Mouse (Mus musculus) midbrain, postnatal 0 days (tissue): ENCODE results near the gene Igfbp1. TPM values are rescaled to one million over a fixed set of nuclear protein-coding genes. Genes with fewer than 3 reads are reported as not detected.

ENCODE experiments used
- ATAC-seq: fragments of 200-750 bp; cut with Nextera tagmentation; 2 replicates; pipeline ENCODE4 v1.8.0; 2017; ENCODE audit warnings: moderate number of reproducible peaks, mild to moderate bottlenecking, moderate TSS enrichment, moderate library complexity; ENCODE audit not compliant: low FRiP score
- DNase-seq: peaks from one replicate; pipeline ENCODE4 v3.0.0-alpha.2; 2015; ENCODE audit warnings: low spot score
- H3K27ac ChIP-seq: fragments of 300-500 bp; sonication (generic); 2 replicates; pipeline ENCODE4 v1.5.1; 2014; ENCODE audit warnings: low read depth, mild to moderate bottlenecking, low read length, mixed read lengths
- H3K27me3 ChIP-seq: fragments of 300-500 bp; sonication (generic); 2 replicates; pipeline ENCODE4 v1.6.1; 2014; ENCODE audit warnings: low read length, control low read depth, mixed read lengths; ENCODE audit not compliant: insufficient read depth
- H3K36me3 ChIP-seq: fragments of 300-500 bp; sonication (generic); 2 replicates; pipeline ENCODE4 v1.6.1; 2014; ENCODE audit warnings: low read length, control low read depth, mixed read lengths; ENCODE audit not compliant: insufficient read depth
- H3K4me1 ChIP-seq: fragments of 300-500 bp; sonication (generic); 2 replicates; pipeline ENCODE4 v1.6.1; 2014; ENCODE audit warnings: mild to moderate bottlenecking, control low read depth, antibody characterized with exemption, low read length, mixed read lengths; ENCODE audit not compliant: insufficient read depth
- H3K4me2 ChIP-seq: fragments of 300-500 bp; sonication (generic); 2 replicates; pipeline ENCODE4 v1.6.1; 2014; ENCODE audit warnings: low read depth, mild to moderate bottlenecking, low read length, mixed read lengths; ENCODE audit not compliant: poor library complexity, severe bottlenecking
- H3K4me3 ChIP-seq: fragments of 300-500 bp; sonication (generic); 2 replicates; pipeline ENCODE4 v1.5.1; 2014; ENCODE audit warnings: low read depth, mild to moderate bottlenecking, low read length, moderate library complexity
- H3K9ac ChIP-seq: fragments of 300-500 bp; sonication (generic); replicated peaks from 2 replicates; pipeline ENCODE4 v1.6.1; 2014; ENCODE audit warnings: mild to moderate bottlenecking, low read length, moderate library complexity, mixed read lengths; ENCODE audit not compliant: poor library complexity, severe bottlenecking
- H3K9me3 ChIP-seq: fragments of 300-500 bp; sonication (generic); 2 replicates; pipeline ENCODE4 v1.6.1; 2016; ENCODE audit warnings: low read length, control low read depth
- CTCF ChIP-seq: IDR thresholded peaks from 2 replicates; pipeline ENCODE4 v1.5.1; 2016; ENCODE audit warnings: antibody characterized with exemption, mild to moderate bottlenecking
- WGBS: fragments of 180-500 bp; shearing (Covaris S2); extraction: QIAGEN DNeasy Blood & Tissue Kit; methylation state at CpG from one replicate; pipeline ENCODE4 v1.1.7; 2014; 5-methylcytosine and 5-hydroxymethylcytosine counted together
- polyA plus RNA-seq: library from polyadenylated mRNA; unstranded; fragments of >200 nt; fragmentation: Nextera tagmentation; extraction: Ambion mirVana; gene quantifications from 2 replicates; pipeline ENCODE4 v1.2.1, GENCODE M21; 2015
- total RNA-seq: library from RNA; depleted of rRNA; stranded (reverse); fragments of >200 nt; gene quantifications from 2 replicates; pipeline ENCODE4 v1.2.3, GENCODE M21; 2014

Gene Igfbp1
- total and polyA plus RNA-seq, 2 experiments from 2014 or later: not detected

GRCm38 (mm10) chr11:7236751-7237150 lies 39.2 kb downstream of the Igfbp1 start:
- no peaks in the 10 kb centered on the region for H3K9me3 ChIP-seq
- no peak for TF ChIP-seq CTCF
- no peak overlapping the region for H3K9ac ChIP-seq
- H3K36me3 ChIP-seq: no peaks in the 10 kb centered on the region
- no peaks in the 10 kb centered on the region for H3K4me1 ChIP-seq
- no peak overlapping the region for H3K27ac ChIP-seq
- H3K4me2 ChIP-seq: no peak overlapping the region
- no peaks in the 10 kb centered on the region for H3K27me3 ChIP-seq
- DNase-seq: no peak
- 100% methylated on average over 2 of the region's 2 CpGs for WGBS
- H3K4me3 ChIP-seq: no peak overlapping the region
- no peak for ATAC-seq

DNA sequence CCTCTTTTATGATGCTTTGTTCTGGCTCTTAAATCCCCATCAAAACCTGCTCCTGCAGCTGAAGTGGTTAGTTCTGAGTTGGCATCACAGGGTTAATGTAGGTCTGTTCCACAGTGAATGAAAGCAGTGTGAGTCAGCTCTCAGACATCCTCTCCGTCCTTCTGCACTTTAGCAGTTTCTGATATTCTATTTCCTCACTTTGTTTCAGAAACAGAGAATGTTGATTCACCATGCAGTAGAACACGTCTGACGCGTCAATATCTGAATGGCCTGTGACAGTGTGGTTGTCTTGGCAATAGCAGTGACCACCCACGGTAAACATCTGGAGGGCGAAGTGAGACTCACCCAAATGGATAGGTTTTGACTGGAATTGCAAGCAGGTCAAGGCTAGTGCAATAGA lies 40.1 kb downstream of the Igfbp1 start:
- Histone ChIP-seq H3K4me2 (no peak overlapping the region), H3K4me1 (no peaks in the 10 kb centered on the region), H3K9me3 (no peaks in the 10 kb centered on the region), H3K27ac (no peak overlapping the region), H3K4me3 (no peak overlapping the region), H3K27me3 (no peaks in the 10 kb centered on the region), H3K9ac (no peak overlapping the region), H3K36me3 (no peaks in the 10 kb centered on the region)
- no peak for ATAC-seq
- no peak for TF ChIP-seq CTCF
- 70% methylated on average over 6 of the region's 6 CpGs for WGBS
- DNase-seq: no peak

- H3K9ac ChIP-seq: no peak overlapping the region
- no peak overlapping the region for H3K4me3 ChIP-seq
- no peaks in the 10 kb centered on the region for H3K4me1 ChIP-seq
- ATAC-seq: no peak
- no peak overlapping the region for H3K4me2 ChIP-seq
- no peaks in the 10 kb centered on the region for H3K9me3 ChIP-seq
- no peak overlapping the region for H3K27ac ChIP-seq
- no peaks in the 10 kb centered on the region for H3K36me3 ChIP-seq
- WGBS: 93% methylated on average over 6 of the region's 6 CpGs
- no peak for TF ChIP-seq CTCF
- DNase-seq: no peak
- H3K27me3 ChIP-seq: no peaks in the 10 kb centered on the region
Measured at GRCm38 (mm10) chr11:7238546-7238945, 41.0 kb downstream of the Igfbp1 start.

DNA sequence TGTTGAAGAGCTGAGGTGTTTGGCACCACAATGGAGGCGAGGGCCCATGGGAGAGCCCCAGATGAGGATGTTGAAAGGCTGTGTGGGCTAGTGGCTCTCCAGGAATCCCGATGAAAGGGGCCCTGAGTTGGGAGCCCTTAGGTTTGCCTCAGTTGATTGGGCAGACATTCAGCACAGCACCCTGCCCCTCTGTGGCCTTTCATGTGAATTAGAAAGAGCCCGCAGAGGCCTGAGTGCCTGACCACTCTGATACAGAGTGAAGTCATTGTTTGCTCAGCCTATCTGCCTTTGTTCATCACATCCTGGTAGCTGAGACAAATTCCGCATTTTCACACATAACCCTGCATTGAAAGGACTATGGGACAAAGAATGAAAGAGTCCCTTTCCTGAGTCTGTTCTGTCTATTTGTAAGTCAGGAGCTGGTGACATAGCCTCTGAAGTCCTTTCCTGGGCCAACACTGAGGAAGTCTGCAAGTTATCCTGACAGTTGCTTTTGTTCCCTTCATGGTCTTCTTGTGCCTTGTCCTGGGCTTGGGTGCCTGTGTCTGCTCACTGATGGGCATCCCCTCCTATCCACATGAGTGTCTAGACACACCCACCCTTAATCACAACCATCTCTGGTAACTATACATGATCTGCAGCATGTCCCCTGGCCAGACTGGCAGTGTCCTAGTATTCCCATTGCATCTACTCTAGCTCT lies 41.6 kb downstream of the Igfbp1 start:
- 69% methylated on average over 4 of the region's 4 CpGs for WGBS
- no peak for ATAC-seq

DNA sequence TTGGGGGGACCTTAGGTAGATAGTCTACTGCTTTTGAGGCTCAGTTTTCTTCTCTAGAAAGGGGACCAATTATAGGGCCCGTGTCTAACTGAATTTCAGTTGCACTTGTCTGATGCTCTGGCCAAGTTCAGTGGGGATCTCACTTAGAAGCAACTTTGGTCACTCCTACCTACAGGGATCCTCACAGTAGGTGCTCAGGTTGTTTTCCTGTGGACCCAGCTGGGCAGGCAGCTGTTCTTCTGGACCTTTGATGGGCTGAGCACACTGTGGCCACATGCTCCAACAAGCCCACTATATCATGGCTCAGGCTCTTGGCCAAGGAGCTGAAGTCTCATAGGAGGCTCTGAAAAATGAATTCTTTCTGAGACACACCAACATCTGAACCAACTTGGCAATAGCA lies 47.2 kb downstream of the Igfbp1 start:
- WGBS: 65% methylated on average over 1 of the region's 1 CpGs
- H3K4me1 ChIP-seq: no peaks in the 10 kb centered on the region
- H3K4me2 ChIP-seq: no peak overlapping the region
- no peak for TF ChIP-seq CTCF
- no peak for ATAC-seq
- no peak overlapping the region for H3K9ac ChIP-seq
- no peak overlapping the region for H3K4me3 ChIP-seq
- H3K36me3 ChIP-seq: no peaks in the 10 kb centered on the region
- H3K27ac ChIP-seq: no peak overlapping the region
- no peak for DNase-seq
- no peaks in the 10 kb centered on the region for H3K27me3 ChIP-seq
- no peaks in the 10 kb centered on the region for H3K9me3 ChIP-seq

More for the DNA sequence above, 41.6 kb downstream of the Igfbp1 start:
- Histone ChIP-seq H3K4me3 (no peak overlapping the region), H3K4me2 (no peak overlapping the region), H3K27me3 (no peaks in the 10 kb centered on the region), H3K36me3 (no peaks in the 10 kb centered on the region), H3K4me1 (no peaks in the 10 kb centered on the region), H3K9ac (no peak overlapping the region), H3K27ac (no peak overlapping the region), H3K9me3 (no peaks in the 10 kb centered on the region)
- DNase-seq: no peak
- TF ChIP-seq CTCF: no peak

GRCm38 (mm10) chr11:7250415-7250814 lies 52.8 kb downstream of the Igfbp1 start:
- H3K27me3 ChIP-seq: no peaks in the 10 kb centered on the region
- H3K27ac ChIP-seq: no peak overlapping the region
- H3K9me3 ChIP-seq: no peaks in the 10 kb centered on the region
- H3K36me3 ChIP-seq: no peaks in the 10 kb centered on the region
- ATAC-seq (no peak), DNase-seq (no peak)
- WGBS: 90% methylated on average over 2 of the region's 2 CpGs
- TF ChIP-seq CTCF: no peak
- H3K4me3 ChIP-seq: no peak overlapping the region
- H3K4me1 ChIP-seq: no peaks in the 10 kb centered on the region
- no peak overlapping the region for H3K9ac ChIP-seq
- H3K4me2 ChIP-seq: no peak overlapping the region
